Mouse (Mus musculus): Measurements from ENCODE around the gene Plagl1. TPM values are rescaled to one million over a fixed set of nuclear protein-coding genes. Genes with fewer than 3 reads are reported as not detected.
"Not testable (repeated sequence)": the region's sequence is repeated elsewhere in the genome, so short reads cannot be mapped to it uniquely, and the experiment has no call there.

Plagl1 gene
- 60.3 and 80.0 TPM in 2 replicates for polyA plus RNA-seq (2016; fragmentation: Nextera tagmentation; extraction: Ambion mirVana)

GRCm38 (mm10) chr10:13060021-13060668, at the start of gene Plagl1:
Gene Plagl1 (plus strand): TSS chr10:13060504.
- Histone ChIP-seq H3K4me3 (peak within 1 kb of the TSS; percentile 47), H3K27ac (no peak within 1 kb of the TSS), H3K36me3 (no peaks in the 10 kb centered on the region), H3K9me3 (replicated peaks) (no peaks in the 10 kb centered on the region), H3K9ac (peak within 1 kb of the TSS; percentile 57), H3K4me1 (peaks cover 8% of the 10 kb centered on the region), H3K27me3 (peaks cover 33% of the 10 kb centered on the region), H3K4me2 (replicated peaks) (peak within 1 kb of the TSS; percentile 84)
- 46% methylated on average over 11 of the region's 11 CpGs for WGBS
- no peak for ATAC-seq (ENCODE audit: low FRiP score)

GRCm38 (mm10) chr10:13014026-13014425, 46.3 kb upstream of the Plagl1 start:
- Histone ChIP-seq H3K36me3 (0 out of 2 replicates have a peak, but pooled peaks cover 2% of the 10 kb centered on the region), H3K27me3 (no peaks in the 10 kb centered on the region), H3K4me1 (peaks cover 11% of the 10 kb centered on the region), H3K4me3 (no peak overlapping the region), H3K27ac (no peak overlapping the region), H3K4me2 (replicated peaks) (no peak overlapping the region), H3K9me3 (replicated peaks) (no peaks in the 10 kb centered on the region), H3K9ac (no peak overlapping the region)
- no peak for ATAC-seq (ENCODE audit: low FRiP score)
- 69% methylated on average over 7 of the region's 7 CpGs for WGBS

GRCm38 (mm10) chr10:13016573-13016972, 43.7 kb upstream of the Plagl1 start:
- Histone ChIP-seq H3K4me1 (no peaks in the 10 kb centered on the region), H3K27ac (no peak overlapping the region), H3K4me2 (replicated peaks) (no peak overlapping the region), H3K9ac (no peak overlapping the region), H3K4me3 (no peak overlapping the region), H3K36me3 (no peaks in the 10 kb centered on the region), H3K9me3 (replicated peaks) (no peaks in the 10 kb centered on the region), H3K27me3 (no peaks in the 10 kb centered on the region)
- peak; percentile 38; the same call in 1 of the 2 replicates for ATAC-seq (ENCODE audit: low FRiP score)
- WGBS = 37% methylated on average over 4 of the region's 4 CpGs

GRCm38 (mm10) chr10:13018510-13018909, 41.8 kb upstream of the Plagl1 start:
- 64% methylated on average over 7 of the region's 7 CpGs for WGBS

GRCm38 (mm10) chr10:13019026-13019425, 41.3 kb upstream of the Plagl1 start:
- Histone ChIP-seq H3K27me3 (no peaks in the 10 kb centered on the region), H3K9me3 (replicated peaks) (no peaks in the 10 kb centered on the region), H3K9ac (no peak overlapping the region), H3K4me1 (no peaks in the 10 kb centered on the region), H3K36me3 (no peaks in the 10 kb centered on the region), H3K4me3 (no peak overlapping the region), H3K27ac (no peak overlapping the region), H3K4me2 (replicated peaks) (no peak overlapping the region)
- WGBS = 80% methylated on average over 5 of the region's 5 CpGs
- no peak for ATAC-seq (ENCODE audit: low FRiP score)

More at GRCm38 (mm10) chr10:13018510-13018909, 41.8 kb upstream of the Plagl1 start:
- H3K4me3 ChIP-seq = no peak overlapping the region
- no peak overlapping the region for H3K4me2 ChIP-seq (replicated peaks)
- no peaks in the 10 kb centered on the region for H3K27me3 ChIP-seq
- peak; percentile 39 for ATAC-seq (ENCODE audit: low FRiP score)
- no peak overlapping the region for H3K9ac ChIP-seq
- no peaks in the 10 kb centered on the region for H3K4me1 ChIP-seq
- H3K36me3 ChIP-seq = no peaks in the 10 kb centered on the region
- no peak overlapping the region for H3K27ac ChIP-seq
- H3K9me3 ChIP-seq (replicated peaks) = no peaks in the 10 kb centered on the region

GRCm38 (mm10) chr10:13022103-13022502, 38.2 kb upstream of the Plagl1 start:
- 91% methylated on average over 4 of the region's 4 CpGs for WGBS
- Histone ChIP-seq H3K4me3 (no peak overlapping the region), H3K27me3 (no peaks in the 10 kb centered on the region), H3K36me3 (no peaks in the 10 kb centered on the region), H3K4me2 (replicated peaks) (no peak overlapping the region), H3K27ac (no peak overlapping the region), H3K4me1 (no peaks in the 10 kb centered on the region), H3K9ac (no peak overlapping the region), H3K9me3 (replicated peaks) (no peaks in the 10 kb centered on the region)
- no peak for ATAC-seq (ENCODE audit: low FRiP score)

GRCm38 (mm10) chr10:13023985-13024384, 36.3 kb upstream of the Plagl1 start:
- ATAC-seq (ENCODE audit: low FRiP score) = not testable (repeated sequence)

GRCm38 (mm10) chr10:13027702-13028101, 32.6 kb upstream of the Plagl1 start:
- Histone ChIP-seq H3K4me1 (no peaks in the 10 kb centered on the region), H3K4me3 (no peak overlapping the region), H3K4me2 (replicated peaks) (no peak overlapping the region), H3K27me3 (no peaks in the 10 kb centered on the region), H3K9ac (no peak overlapping the region), H3K9me3 (replicated peaks) (no peaks in the 10 kb centered on the region), H3K36me3 (no peaks in the 10 kb centered on the region), H3K27ac (no peak overlapping the region)
- ATAC-seq (ENCODE audit: low FRiP score) = no peak
- WGBS = 90% methylated on average over 5 of the region's 5 CpGs

More at GRCm38 (mm10) chr10:13023985-13024384, 36.3 kb upstream of the Plagl1 start:
- H3K27ac ChIP-seq; H3K36me3 ChIP-seq; H3K27me3 ChIP-seq; H3K4me1 ChIP-seq; H3K4me3 ChIP-seq; H3K9ac ChIP-seq; H3K4me2 ChIP-seq (replicated peaks); H3K9me3 ChIP-seq (replicated peaks): not testable (repeated sequence)
- 74% methylated on average over 3 of the region's 3 CpGs for WGBS

- WGBS = 97% methylated on average over 1 of the region's 1 CpGs
- Histone ChIP-seq H3K9me3 (replicated peaks) (no peaks in the 10 kb centered on the region), H3K4me3 (no peak overlapping the region), H3K4me2 (replicated peaks) (no peak overlapping the region), H3K27me3 (no peaks in the 10 kb centered on the region), H3K4me1 (no peaks in the 10 kb centered on the region), H3K27ac (no peak overlapping the region), H3K36me3 (no peaks in the 10 kb centered on the region), H3K9ac (no peak overlapping the region)
- ATAC-seq (ENCODE audit: low FRiP score) = no peak
These were observed 32.1 kb upstream of the Plagl1 start for GRCm38 (mm10) chr10:13028215-13028614.

- Histone ChIP-seq H3K27me3 (no peaks in the 10 kb centered on the region), H3K36me3 (no peaks in the 10 kb centered on the region), H3K4me1 (no peaks in the 10 kb centered on the region), H3K27ac (no peak overlapping the region), H3K9me3 (replicated peaks) (no peaks in the 10 kb centered on the region), H3K4me3 (no peak overlapping the region), H3K9ac (no peak overlapping the region), H3K4me2 (replicated peaks) (no peak overlapping the region)
- no peak for ATAC-seq (ENCODE audit: low FRiP score)
- 88% methylated on average over 5 of the region's 5 CpGs for WGBS
These were observed 30.9 kb upstream of the Plagl1 start for GRCm38 (mm10) chr10:13029416-13029815.

- no peaks in the 10 kb centered on the region for H3K27me3 ChIP-seq
- H3K4me1 ChIP-seq = no peaks in the 10 kb centered on the region
- WGBS = 87% methylated on average over 3 of the region's 3 CpGs
- no peak overlapping the region for H3K9ac ChIP-seq
- no peak for ATAC-seq (ENCODE audit: low FRiP score)
- no peak overlapping the region for H3K27ac ChIP-seq
- no peaks in the 10 kb centered on the region for H3K36me3 ChIP-seq
- H3K4me2 ChIP-seq (replicated peaks) = no peak overlapping the region
- no peak overlapping the region for H3K4me3 ChIP-seq
- no peaks in the 10 kb centered on the region for H3K9me3 ChIP-seq (replicated peaks)
These were observed 25.0 kb upstream of the Plagl1 start for GRCm38 (mm10) chr10:13035270-13035669.

GRCm38 (mm10) chr10:13039637-13040174, 20.6 kb upstream of the Plagl1 start:
- H3K4me3 ChIP-seq = no peak overlapping the region
- H3K4me2 ChIP-seq (replicated peaks) = no peak overlapping the region
- H3K27ac ChIP-seq = no peak overlapping the region
- H3K9me3 ChIP-seq (replicated peaks) = no peaks in the 10 kb centered on the region
- no peak for ATAC-seq (ENCODE audit: low FRiP score)
- H3K9ac ChIP-seq = no peak overlapping the region
- H3K27me3 ChIP-seq = no peaks in the 10 kb centered on the region
- no peaks in the 10 kb centered on the region for H3K4me1 ChIP-seq
- 85% methylated on average over 5 of the region's 5 CpGs for WGBS
- H3K36me3 ChIP-seq = no peaks in the 10 kb centered on the region

GRCm38 (mm10) chr10:13044659-13045058, 15.6 kb upstream of the Plagl1 start:
- Histone ChIP-seq H3K4me2 (replicated peaks) (no peak overlapping the region), H3K9me3 (replicated peaks) (no peaks in the 10 kb centered on the region), H3K27me3 (no peaks in the 10 kb centered on the region), H3K9ac (no peak overlapping the region), H3K27ac (no peak overlapping the region), H3K4me3 (no peak overlapping the region), H3K4me1 (no peaks in the 10 kb centered on the region), H3K36me3 (no peaks in the 10 kb centered on the region)
- ATAC-seq (ENCODE audit: low FRiP score) = no peak
- 86% methylated on average over 11 of the region's 11 CpGs for WGBS

Measured in hindbrain, embryonic 12.5 days (tissue).